Mouse (Mus musculus) spleen, postnatal 14 days (tissue): ENCODE results near the gene Ralgps1.

Source experiments
- DNase-seq, 2 experiments: peaks; one replicate each; pipeline ENCODE4 v3.0.0; 2021 to 2022; ENCODE audit warnings: low spot score in 2 of 2

The Ralgps1 gene

GRCm38 (mm10) chr2:33280525-33280924 is 90.8 kb downstream of the Ralgps1 start:
- DNase-seq, result no peak

- DNase-seq, result no peak
These were observed 91.5 kb downstream of the Ralgps1 start for GRCm38 (mm10) chr2:33279758-33280157.

DNA sequence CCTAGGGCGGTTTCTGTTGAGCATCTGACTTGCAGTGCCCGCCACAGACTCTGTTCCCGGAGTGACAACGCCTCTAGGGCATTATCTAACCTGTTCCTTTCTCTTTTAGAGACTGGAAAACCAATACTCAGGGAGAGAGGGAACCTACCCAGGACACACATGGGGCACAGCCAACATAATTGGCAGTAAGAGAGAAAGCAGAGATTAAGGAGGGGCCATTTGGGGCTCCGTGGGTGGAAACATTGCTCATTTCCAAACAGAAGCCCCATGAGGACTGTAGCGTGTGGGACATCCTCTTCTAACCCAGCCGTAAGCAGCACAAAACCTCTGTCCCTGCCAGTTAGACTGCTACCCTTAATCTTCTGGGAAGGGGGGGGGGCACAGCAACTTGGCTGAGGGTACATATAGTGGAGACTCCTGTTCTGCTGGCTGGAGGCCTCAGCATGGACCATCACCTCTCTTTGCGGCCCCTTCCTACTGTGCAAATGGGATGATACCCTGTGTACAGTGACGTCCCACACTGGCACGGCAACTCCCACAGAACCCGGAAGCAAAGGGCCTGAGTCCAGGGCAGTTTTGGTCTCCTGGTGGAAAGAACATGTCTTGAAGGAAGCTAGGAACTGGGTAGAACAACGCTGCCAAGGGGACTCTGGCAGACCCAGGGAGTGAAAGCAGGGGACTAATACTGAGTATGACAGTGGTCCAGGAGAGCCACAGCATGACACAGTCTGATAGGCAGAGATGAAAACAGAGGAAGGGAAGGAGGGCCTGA is 96.4 kb downstream of the Ralgps1 start:
- DNase-seq, result no peak

GRCm38 (mm10) chr2:33272665-33273439 is 98.4 kb downstream of the Ralgps1 start:
- no peak for DNase-seq

GRCm38 (mm10) chr2:33271511-33271910 is 99.8 kb downstream of the Ralgps1 start:
- no peak for DNase-seq

- DNase-seq, result no peak
These were observed 100.7 kb downstream of the Ralgps1 start for GRCm38 (mm10) chr2:33270569-33270968.

DNA sequence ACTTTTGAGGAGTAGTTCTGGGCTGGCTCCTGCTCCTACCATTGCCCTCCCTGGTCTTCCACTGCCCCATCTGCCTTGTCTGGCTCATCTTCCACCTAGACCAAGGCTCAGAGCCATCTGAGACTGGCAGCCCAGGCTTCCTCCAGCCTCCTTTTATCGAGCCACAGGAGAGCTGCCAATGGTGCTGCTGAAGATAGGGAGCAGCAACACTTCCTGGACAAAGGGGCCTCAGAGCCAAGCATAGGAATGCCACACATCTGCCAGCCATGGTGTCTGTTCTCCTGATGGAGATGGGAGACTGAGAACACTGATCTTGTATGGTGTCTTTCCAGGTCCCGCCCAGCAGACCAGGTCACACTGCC is 102.2 kb downstream of the Ralgps1 start:
- no peak for DNase-seq

DNA sequence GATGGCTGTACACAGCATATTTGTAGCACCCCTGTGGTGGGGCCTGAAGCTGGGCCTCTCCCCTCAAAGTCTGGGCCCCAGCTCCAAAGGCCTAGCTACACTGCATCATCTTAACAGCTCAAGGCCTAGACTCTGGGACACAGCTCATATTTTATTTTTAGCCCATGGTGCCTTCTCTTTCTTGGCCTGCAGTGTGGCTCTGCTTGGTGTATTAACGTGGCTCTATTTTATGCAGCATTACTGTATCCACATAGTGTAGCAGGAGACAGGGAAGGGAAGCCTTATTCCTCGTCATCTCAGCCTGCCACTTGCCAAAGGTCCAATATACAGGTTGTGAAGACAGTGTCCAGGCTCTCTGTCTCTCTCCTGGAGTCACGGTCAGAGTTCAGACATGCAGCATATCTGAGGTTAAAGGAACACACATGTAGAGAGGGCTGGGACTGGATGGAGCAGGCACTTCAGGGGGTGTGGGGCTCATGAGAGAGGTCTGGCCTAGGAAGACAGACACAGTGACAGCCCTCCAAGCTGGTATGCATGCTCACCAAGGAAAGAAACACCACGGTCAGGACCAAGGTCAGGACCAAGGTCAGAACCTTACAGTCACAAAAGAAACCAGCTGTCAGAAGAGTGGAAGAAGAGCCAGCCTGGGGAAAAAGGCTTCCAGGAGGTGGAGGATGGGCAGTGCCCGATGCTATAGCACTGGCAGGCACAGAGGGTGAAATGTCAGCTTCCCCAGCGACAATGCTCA is 102.7 kb downstream of the Ralgps1 start:
- no peak for DNase-seq

- no peak for DNase-seq
These were observed 104.2 kb downstream of the Ralgps1 start for GRCm38 (mm10) chr2:33267075-33267474.

GRCm38 (mm10) chr2:33265793-33266192 is 105.5 kb downstream of the Ralgps1 start:
- no peak for DNase-seq

GRCm38 (mm10) chr2:33261475-33261874 is 109.8 kb downstream of the Ralgps1 start:
- no peak for DNase-seq

DNA sequence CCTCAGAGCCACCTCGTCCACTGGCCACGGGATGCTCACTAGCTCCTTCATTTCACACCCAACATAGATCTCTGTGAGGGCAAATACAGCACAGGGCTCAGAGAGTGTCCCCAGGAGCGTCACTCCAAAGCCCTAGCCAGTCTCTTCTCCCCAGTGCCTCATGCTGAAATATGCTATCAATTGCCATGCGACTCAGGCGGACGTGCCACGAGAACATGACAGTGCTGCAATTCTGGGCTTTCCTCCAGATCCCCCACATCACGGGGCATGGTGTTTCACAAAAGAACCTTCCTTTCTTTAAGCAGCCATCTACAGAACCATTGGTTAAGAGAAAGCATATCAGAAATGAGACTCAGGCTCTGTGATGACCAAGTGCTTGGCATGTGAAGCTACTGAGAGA is 110.5 kb downstream of the Ralgps1 start:
- no peak for DNase-seq

- no peak for DNase-seq
These were observed 114.3 kb downstream of the Ralgps1 start for GRCm38 (mm10) chr2:33256769-33257537.

DNA sequence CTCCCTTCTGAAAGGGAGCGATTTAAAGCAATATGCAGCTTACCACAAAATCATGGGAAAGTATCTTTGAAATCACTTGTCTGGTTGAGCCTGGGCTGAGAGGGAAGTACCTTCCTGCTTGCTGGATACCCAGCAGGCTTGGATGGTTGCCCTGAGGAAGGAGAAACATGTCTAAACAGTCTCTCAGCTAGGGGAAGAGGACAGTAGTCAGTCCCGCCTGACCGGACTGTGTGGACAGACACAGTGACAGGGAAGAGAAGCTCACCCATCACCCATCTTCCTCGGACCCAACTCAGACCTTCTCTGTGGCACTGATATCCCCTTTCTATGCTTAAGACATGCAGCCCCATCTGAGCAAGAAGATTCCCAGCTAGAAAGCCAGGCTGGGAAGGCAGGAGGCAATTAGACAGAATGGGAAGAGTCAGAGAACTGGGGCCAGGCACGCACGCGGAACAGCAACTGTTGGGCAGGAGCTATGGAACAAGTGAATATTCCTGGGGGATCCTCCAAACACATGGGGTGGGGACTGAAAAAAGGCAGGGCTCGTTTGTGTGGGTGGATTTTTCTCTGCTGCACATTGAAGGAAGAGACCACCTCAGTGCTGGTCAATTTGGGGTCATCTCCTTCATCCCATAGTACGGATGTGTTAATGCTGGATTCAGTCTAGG is 116.8 kb downstream of the Ralgps1 start:
- no peak for DNase-seq

DNA sequence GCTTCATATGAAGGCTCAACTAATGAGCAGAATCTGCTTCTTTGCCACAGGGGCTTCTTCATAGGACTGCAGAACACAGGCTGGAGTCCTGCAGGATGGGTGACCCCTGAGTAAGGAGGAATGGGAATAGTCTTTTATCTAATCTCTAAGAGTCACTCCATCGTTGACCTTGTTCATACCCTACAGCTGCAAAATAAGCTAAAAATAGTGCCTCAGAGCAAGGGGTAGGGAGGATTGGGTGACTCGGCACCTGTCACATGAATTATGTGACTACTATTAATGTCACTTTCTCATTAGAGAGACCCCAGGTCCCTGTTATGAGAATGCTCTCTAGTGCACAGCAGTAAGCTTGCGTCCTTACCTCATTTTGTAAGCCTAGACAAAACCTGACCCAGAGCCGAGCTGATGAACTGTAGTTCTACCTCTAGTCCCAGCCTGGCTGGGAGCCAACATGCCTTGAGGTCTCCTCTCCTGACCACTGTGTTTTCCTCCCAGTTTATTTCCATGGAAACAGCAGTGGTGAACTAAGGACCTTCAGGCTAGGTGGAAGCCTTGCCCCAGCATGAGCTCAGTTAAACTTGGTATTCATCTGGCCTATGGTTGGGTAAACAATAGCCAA is 117.6 kb downstream of the Ralgps1 start:
- no peak for DNase-seq

DNA sequence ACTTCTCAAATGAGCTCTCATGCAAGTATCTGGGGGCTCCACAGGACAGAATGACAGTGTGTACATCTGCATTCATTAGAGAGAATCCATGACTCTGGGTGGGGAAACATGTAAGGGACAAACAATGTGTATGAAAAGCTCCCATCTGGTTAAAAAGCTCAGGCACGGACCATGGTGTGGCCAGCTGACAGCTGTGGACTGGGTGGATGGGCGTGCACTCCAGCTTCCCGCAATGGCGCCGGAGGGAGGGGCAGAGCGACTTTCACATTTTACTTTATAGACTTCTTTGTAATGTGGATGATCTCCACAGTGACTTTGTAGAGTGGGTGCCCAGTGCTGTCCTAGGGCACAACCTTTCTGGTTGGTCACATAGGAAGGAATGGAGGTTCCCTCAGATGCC is 118.5 kb downstream of the Ralgps1 start:
- DNase-seq, result no peak

- DNase-seq, result no peak
These were observed 121.2 kb downstream of the Ralgps1 start for GRCm38 (mm10) chr2:33249922-33250633.

DNA sequence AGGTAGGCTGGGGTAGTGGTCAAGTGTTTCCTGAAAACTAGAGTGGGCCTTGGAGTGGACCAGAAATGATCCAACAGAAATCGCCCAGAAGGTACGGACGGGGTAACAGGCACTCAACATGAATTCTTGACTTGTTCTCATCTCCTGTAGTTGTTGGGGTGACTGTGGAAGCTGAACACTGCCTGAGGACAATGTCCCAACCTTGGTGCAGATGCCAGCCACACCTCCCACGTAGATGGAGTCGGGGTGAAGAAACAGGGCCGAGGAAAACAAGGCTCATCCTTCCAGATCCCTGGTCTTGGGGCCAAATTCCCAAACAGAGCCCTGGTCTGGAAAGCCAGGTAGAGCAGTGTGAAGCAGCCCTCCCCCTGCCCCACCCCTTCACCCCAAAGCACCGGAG is 122.7 kb downstream of the Ralgps1 start:
- DNase-seq, result no peak

- no peak for DNase-seq
These were observed 124.4 kb downstream of the Ralgps1 start for GRCm38 (mm10) chr2:33246841-33247240.

- DNase-seq, result no peak
These were observed 125.9 kb downstream of the Ralgps1 start for GRCm38 (mm10) chr2:33245350-33245749.
